Mouse (Mus musculus) ES-E14 (cell line): ENCODE measurements around the gene Fancc.

Experiments used
- CHD2 ChIP-seq: IDR thresholded peaks from 2 replicates; pipeline ENCODE4 v1.6.1; 2014; ENCODE audit warnings: mild to moderate bottlenecking, low read depth, low read length, inconsistent platforms
- MAFK ChIP-seq: IDR thresholded peaks from 2 replicates; pipeline ENCODE4 v1.6.1; 2014; ENCODE audit warnings: mild to moderate bottlenecking, low read depth, low read length, inconsistent platforms; ENCODE audit not compliant: insufficient read depth
- ZNF384 ChIP-seq: IDR thresholded peaks from 2 replicates; pipeline ENCODE4 v1.6.1; 2012; ENCODE audit warnings: low read depth, low read length, inconsistent platforms

DNA sequence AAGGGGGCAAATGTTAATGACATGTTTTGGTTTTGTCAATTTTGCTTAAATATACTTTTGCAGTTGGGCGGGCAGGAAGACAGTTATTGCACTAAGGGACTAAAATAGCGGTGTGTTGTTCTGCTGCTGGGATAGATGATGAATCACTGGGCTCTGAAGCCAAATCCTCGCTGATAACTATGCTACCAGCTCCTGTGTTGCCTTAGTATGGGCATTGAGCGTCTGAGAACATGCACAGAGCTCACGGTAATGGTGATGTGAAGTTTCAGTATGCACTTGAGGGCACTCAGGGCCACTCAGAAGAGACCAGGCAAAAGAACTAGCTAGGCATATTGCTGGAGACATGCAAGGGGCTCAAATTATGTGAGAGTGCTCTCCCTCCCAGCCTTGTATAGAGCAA is 256.2 kb downstream of the Fancc start:
- TF ChIP-seq CHD2, result no peak
- no peak for TF ChIP-seq MAFK
- no peak for TF ChIP-seq ZNF384
